Mouse (Mus musculus) activated CD4-positive, CD25-positive, alpha-beta regulatory T cell, adult 4 months (primary cell): ENCODE data around the gene Klrc2. TPM values are rescaled to one million over a fixed set of nuclear protein-coding genes. Genes with fewer than 3 reads are reported as not detected.
"Not testable (repeated sequence)": the region's sequence is repeated elsewhere in the genome, so short reads cannot be mapped to it uniquely, and the experiment has no call there.

Source experiments
- ATAC-seq: one replicate; pipeline ENCODE4 v1.8.0; 2017
- polyA plus RNA-seq, 2 experiments: library from polyadenylated mRNA; unstranded; fragments of 100-300 nt; shearing (Covaris generic); gene quantifications; one replicate each; pipeline ENCODE4 v1.2.1; 2017

Klrc2 gene
- under 1 TPM in 1 of 2 experiments, not detected in 1; 0.20 TPM for polyA plus RNA-seq

- ATAC-seq, result not testable (repeated sequence)
Observed at GRCm38 (mm10) chr6:129660589-129660988, at the start of gene Klrc2. Klrc2 (minus strand) TSS chr6:129660689.

GRCm38 (mm10) chr6:129691436-129691835, 30.9 kb upstream of the Klrc2 start:
- ATAC-seq, result not testable (repeated sequence)

- ATAC-seq, result peak; percentile 40
Observed at GRCm38 (mm10) chr6:129680379-129680778, 19.9 kb upstream of the Klrc2 start.

GRCm38 (mm10) chr6:129678873-129679272, 18.4 kb upstream of the Klrc2 start, which contains the start of gene Klrc1:
Klrc1 (minus strand) TSS chr6:129678973.
- ATAC-seq, result no peak

- ATAC-seq, result not testable (repeated sequence)
Observed at GRCm38 (mm10) chr6:129661301-129661700, 812 bp upstream of the Klrc2 start.

- not testable (repeated sequence) for ATAC-seq
Observed at GRCm38 (mm10) chr6:129644054-129644453, 16.4 kb downstream of the Klrc2 start.

GRCm38 (mm10) chr6:129643237-129643636, 17.3 kb downstream of the Klrc2 start, which contains the start of gene Klrc3:
Klrc3 (minus strand) TSS chr6:129643337.
- ATAC-seq, result not testable (repeated sequence)

GRCm38 (mm10) chr6:129631046-129631445, 29.4 kb downstream of the Klrc2 start:
- not testable (repeated sequence) for ATAC-seq

GRCm38 (mm10) chr6:129623735-129624134, 36.8 kb downstream of the Klrc2 start, which contains the start of gene Klrk1:
Klrk1 (minus strand) TSS chr6:129623864.
- no peak for ATAC-seq

- peak; percentile 76 for ATAC-seq
Observed at GRCm38 (mm10) chr6:129608372-129608771, 52.1 kb downstream of the Klrc2 start.

Other genes starting within 250 kb of the Klrc2 start
- gene Clec1a, start 208.7 kb downstream of the Klrc2 start, polyA plus RNA-seq, result not detected
- gene Olr1, start 153.5 kb downstream of the Klrc2 start, polyA plus RNA-seq, result under 1 TPM in 1 of 2 experiments, not detected in 1; 0.12 TPM
- gene Tmem52b, start 148.1 kb downstream of the Klrc2 start, polyA plus RNA-seq, result not detected
- 1 to 10 TPM; 4.5 to 8.8 TPM for gene Gabarapl1, start 127.5 kb downstream of the Klrc2 start, polyA plus RNA-seq
- gene Klre1, start 82.8 kb downstream of the Klrc2 start, polyA plus RNA-seq, result not detected
- under 1 TPM in 1 of 2 experiments, not detected in 1; 0.70 TPM for gene Klrd1, start 68.9 kb downstream of the Klrc2 start, polyA plus RNA-seq
- 1 to 10 TPM in 1 of 2 experiments, under 1 TPM in 1; 0.41 to 1.2 TPM for gene Klrk1, start 36.8 kb downstream of the Klrc2 start, polyA plus RNA-seq
- not detected for gene Klrc3, start 17.4 kb downstream of the Klrc2 start, polyA plus RNA-seq
- under 1 TPM in 1 of 2 experiments, not detected in 1; 0.82 TPM for gene Klrc1, start 18.3 kb upstream of the Klrc2 start, polyA plus RNA-seq
- gene Klri1, start 56.4 kb upstream of the Klrc2 start, polyA plus RNA-seq, result not detected
- gene Klri2, start 79.8 kb upstream of the Klrc2 start, polyA plus RNA-seq, result not detected
- not detected for gene Gm156, start 123.6 kb upstream of the Klrc2 start, polyA plus RNA-seq
- not detected for gene Gm17631, start 202.0 kb upstream of the Klrc2 start, polyA plus RNA-seq
- gene Klra17, start 216.0 kb upstream of the Klrc2 start, polyA plus RNA-seq, result not detected